Mouse (Mus musculus) frontal cortex, postnatal 14 days (tissue): ENCODE results near the gene Gatad2a.
A peak's percentile ranks its signal among the peaks of the same experiment; 100 is the strongest.
"Not testable (repeated sequence)": the region's sequence is repeated elsewhere in the genome, so short reads cannot be mapped to it uniquely, and the experiment has no call there.

ENCODE experiments used
- DNase-seq, 2 experiments: peaks; one replicate each; pipeline ENCODE4 v3.0.0; 2022; ENCODE audit warnings: low spot score in 2 of 2

The Gatad2a gene

DNA sequence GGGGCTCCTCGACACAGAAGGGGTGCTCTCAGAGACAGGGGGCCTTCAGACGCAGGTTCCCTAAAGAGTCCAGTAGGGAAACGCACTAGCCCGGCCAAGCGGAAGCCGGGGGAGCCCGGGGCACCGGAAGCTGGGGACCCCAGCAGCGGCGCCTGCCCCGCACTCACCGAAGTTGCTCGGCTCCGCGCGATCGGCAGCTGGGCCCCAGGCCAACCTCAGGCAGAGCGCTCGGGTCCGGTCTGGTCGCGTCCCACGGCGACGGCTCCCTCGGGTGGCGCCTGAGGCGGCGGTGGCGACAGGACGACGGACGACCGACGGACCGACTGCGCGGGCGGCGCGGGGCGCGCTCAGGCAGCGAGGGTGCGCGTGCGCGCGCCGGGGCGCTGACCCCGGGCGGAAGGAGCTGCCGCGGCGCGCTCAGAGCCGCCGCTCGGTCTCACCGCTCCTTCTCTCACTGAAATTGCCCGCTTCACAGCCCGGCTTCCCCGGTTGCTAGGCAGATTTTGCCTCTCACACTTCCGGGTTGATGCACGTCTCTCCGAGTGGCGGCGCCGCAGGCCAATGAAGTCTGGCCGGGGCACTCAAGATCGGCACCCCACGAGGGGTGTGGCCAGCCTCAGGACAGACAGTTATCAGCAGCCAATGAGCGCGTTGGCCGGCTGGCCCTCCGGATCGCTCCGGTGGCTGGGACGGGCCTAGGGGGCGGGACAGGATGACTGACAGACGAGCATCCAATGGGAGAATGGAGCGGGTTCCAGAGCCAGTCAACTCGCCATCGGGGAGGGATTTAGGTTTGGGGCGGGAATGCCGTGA lies at the start of gene Gatad2a:
Gene Gatad2a (minus strand): TSS at position 609 of the 813 bp plus-strand sequence.
- peak; percentile 100 for DNase-seq

- no peak for DNase-seq
Measured at GRCm38 (mm10) chr8:70043996-70044395, 47.8 kb upstream of the Gatad2a start.

- DNase-seq = peak; percentile 91 to 95
Measured at GRCm38 (mm10) chr8:70042583-70043455, 46.6 kb upstream of the Gatad2a start, which contains the start of the genes Mau2 and Sugp1. Mau2 (minus strand) TSS chr8:70042734. Sugp1 (plus strand) TSS chr8:70042813.

DNA sequence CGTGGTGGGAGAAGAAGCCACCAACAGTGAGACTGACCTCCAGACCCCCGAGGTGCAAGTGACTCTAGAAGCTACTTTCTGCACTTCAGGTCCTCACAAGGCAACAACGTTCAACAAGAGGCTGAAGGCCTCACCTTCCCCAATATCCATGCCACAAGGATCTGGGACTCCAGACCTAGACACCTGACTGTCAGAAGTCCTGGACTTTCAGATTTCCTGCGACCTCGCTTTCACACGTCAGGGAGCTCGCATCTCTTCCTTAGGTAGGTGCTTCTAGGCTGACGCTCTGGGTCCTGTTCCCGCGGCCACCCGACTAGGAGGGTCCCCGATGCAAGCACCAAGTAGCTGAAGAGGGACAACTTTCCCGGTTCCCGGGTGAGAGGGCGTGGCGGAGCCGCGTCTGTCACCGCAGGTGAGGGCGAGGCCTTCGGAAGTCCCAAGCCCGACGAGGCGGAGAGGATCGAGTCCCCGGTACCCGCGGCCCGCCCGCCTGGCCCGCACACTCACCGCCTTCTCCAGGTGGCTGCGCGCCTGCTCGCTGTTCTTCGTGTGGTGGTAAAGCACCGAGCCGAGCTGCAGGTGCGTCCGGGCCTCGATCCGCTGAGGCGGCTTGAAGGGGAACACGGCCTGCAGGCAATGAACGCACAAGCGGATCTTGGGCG lies 45.8 kb upstream of the Gatad2a start:
- peak; percentile 11 to 31 for DNase-seq

GRCm38 (mm10) chr8:70037994-70038393 lies 41.8 kb upstream of the Gatad2a start:
- DNase-seq = no peak

DNA sequence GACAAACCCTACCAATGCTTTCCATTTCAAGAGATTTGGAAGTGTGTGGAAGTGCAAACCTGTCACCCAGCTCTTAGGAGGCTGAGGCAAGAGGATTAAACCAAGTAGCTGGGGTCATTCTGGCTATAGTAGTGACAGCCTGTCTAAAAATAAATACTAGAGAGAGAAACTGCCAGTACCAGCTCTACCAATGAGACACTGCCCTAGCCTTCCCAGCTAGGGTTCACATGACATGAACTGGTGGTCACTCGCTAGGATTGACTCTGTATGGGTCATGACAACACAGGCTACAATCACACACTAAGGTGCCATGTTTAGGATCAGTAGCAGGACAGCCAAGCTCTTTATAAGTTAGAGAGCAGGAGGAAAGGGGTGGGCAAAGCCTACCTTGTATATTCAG lies 34.1 kb upstream of the Gatad2a start:
- no peak for DNase-seq

DNA sequence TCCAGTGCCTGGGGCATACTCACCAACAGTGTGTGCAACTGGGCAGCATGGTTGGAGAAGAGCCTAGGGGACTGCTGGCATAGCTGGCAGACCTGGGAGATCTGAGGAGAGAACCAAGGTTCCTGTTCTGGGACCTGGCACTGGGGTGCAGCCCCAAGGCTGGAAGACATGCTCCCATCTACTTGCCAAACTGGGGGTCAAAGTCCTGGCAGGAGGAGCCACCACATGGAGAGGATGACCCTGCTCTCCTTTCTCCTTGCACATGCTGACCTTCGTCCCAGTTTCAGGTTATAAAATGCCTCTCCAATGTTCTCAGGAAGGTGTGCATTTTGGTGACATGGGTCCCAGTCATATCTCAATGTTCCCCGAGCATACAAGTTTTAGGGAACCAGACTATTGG lies 30.0 kb upstream of the Gatad2a start:
- DNase-seq = no peak

DNA sequence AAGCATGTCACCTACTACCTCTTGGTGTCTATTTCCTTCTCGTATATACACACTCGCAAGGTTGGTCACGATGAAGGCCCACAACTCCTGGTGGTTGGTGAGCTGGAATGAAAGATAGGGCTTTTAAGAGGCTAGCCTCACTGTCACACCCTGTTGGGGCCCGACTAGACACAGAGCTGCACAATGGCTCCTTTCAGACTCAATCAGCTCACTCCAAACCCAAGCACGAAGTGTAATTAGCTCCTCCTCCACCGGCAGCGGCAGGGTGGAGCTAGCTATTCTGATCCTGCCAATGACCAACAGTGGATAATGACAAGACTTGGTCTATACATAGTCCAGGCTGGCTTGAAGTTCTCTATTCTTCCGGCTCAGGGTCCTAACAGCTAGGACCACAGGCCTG lies 27.4 kb upstream of the Gatad2a start:
- no peak for DNase-seq

DNA sequence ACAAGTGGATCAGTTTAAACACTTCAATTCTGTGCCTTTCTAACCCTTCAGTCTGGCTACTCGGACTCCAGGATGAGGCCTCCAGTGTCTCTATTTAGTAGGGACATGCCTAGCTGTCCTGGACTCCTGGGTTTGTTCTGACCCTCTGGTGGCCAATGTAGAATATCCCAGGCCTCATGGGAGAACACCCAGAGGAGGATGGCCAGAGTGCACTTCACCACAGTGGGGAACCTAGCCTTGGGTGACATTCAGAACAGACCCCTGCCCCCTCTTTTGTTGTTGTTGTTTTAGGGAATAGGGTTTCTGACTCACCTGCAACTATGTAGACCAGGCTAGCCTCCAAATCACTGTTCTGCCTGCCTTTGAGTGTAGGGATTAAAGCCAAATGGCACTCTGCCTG lies 18.8 kb upstream of the Gatad2a start:
- DNase-seq = no peak

- no peak for DNase-seq
Measured at GRCm38 (mm10) chr8:70012763-70013162, 16.6 kb upstream of the Gatad2a start.

- DNase-seq = no peak
Measured at GRCm38 (mm10) chr8:70012350-70012749, 16.2 kb upstream of the Gatad2a start.

DNA sequence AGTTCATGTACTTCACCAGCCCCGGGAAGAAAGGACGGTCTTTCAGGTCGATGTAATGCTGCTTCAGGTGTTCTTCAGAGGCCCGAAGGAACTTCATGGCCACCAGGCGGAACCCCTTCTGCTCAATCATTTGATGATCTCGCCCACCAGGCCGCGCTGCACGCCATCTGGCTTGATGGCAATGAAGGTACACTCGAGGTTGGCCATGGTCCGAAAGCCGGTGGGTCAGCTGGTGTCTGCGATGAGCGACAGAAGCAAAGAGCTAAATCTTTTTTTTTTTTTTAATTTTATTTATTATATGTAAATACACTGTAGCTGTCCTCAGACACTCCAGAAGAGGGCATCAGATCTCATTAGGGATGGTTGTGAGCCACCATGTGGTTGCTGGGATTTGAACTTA lies 14.6 kb upstream of the Gatad2a start:
- DNase-seq = not testable (repeated sequence)

GRCm38 (mm10) chr8:70005178-70005577 lies 9.0 kb upstream of the Gatad2a start:
- DNase-seq = no peak

DNA sequence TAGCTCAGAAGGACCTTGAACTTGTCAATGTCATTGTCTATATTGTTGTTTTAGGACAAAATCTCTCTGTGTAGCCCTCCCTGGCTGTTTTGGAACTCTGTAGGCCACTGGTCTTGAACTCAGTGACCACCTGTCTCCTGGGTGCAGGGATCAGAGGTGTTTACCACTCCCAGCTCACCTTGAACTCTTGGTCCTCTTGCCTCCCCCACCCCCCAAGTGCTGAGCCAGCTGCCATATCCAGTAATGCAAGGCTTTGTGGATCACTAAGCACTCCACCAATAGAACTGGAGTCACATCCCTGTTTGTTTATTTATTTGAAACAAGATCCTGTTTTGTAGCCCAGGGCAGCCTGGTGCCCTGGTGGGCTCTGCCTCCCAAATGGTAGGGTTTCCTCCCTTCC lies 8.2 kb upstream of the Gatad2a start:
- no peak for DNase-seq

- no peak for DNase-seq
Measured at GRCm38 (mm10) chr8:70003204-70003657, 7.0 kb upstream of the Gatad2a start.

DNA sequence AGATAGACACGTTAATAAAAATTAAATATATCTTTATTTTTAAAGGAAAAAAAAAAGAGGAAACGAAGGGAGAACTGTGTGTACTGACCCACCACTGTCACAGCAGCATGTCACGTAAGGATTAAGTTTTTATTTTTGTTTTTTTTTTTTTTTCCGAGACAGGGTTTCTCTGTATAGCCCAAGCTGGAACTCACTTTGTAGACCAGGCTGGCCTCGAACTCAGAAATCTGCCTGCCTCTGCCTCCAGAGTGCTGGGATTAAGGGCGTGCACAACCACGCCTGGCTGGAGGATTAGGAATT lies 5.7 kb upstream of the Gatad2a start:
- DNase-seq = not testable (repeated sequence)

DNA sequence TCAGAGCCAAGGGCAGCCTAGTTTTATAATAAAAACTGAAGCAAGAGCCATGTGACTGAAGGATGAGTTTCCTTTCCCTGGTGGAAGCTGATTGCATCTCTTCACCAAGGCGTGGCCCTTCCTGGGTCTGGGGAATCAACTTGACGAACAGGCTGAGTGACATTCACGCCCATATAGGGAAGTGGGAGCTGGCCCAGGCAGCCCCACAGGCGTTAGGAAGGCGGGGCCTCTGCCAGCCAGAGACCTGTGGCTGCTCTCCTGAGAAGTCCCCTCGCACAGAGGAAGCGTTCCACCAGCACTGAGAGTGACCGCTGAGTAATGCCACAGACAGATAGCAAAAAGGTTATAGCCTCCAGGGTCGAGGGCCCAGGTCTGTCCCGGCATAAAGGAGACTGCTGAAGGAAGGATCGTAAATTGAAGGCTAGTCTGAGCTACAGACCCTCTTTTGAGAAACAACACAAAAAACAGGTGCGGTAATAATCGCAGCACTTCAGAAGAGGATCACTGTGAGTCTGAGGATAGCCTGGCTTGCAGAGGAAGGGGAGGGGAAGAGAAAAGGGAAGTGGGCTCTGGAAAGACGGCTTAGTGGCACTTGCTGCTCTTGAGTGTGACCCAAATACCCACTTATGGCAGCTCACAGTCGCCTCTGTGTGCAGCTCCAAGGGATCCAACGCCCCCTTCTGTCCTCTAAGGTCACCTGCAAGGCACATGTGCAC lies 5.2 kb upstream of the Gatad2a start:
- no peak for DNase-seq

DNA sequence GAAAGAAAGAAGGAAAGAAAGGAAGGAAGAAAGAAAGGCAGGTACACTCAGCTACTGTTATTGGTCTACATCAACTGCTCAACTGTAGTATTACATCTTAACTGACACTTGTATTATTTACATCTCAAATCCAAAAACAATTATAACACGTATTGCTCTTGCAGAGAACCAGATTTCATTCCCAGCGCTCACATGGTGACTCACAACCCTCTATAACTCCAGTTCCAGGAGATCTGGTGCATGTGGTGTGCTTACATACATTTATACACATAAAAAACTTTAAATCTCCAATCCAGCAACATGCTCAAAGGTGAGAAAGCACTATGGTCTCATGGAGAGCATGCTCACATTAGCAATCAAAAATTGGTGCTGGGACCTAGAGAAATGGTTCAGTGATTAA lies 4.0 kb upstream of the Gatad2a start:
- no peak for DNase-seq

- DNase-seq = no peak
Measured at GRCm38 (mm10) chr8:69999236-69999635, 3.1 kb upstream of the Gatad2a start.

GRCm38 (mm10) chr8:69998706-69999105 lies 2.5 kb upstream of the Gatad2a start:
- DNase-seq = no peak

DNA sequence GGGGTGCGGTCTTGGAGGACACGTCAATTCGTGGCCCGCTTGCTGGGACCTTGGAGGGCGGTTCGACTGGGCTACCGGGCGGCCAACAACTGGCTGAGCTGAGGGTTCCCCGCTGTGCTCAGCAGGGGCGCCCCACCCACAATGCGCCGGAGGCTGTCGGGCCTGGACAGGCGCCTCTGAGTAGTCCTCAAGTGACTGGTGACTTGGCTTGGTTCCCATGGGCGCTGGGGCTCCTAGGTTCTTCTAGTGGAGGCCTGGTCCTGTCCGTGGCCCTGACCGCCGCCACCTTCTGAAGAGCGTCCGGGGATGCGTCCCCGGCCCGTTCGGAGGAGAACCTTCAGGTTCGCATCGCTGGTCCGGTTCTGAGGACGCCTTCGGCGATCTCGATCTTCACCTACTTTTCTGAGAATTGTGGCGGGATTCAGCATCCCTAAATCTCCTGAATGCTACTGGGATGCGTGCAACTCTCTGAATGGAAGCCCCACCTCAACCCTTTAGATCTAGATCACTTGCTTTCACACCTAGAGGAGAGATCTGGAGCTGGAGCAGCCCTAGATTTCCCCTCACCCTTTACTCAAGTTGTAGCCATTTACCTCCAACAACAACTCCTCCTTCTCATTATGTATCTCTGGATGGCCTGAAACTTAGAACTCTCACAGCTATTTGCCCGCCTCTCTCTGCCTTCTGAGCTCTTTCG lies 553 bp upstream of the Gatad2a start:
- DNase-seq = no peak
